Mouse (Mus musculus) CH12.LX (cell line): Measurements from ENCODE around the gene Slc38a2. TPM values are rescaled to one million over a fixed set of nuclear protein-coding genes. Genes with fewer than 3 reads are reported as not detected.

Experiments used
- DNase-seq: peaks from one replicate; pipeline ENCODE4 v3.0.0-alpha.2; 2013; ENCODE audit errors: extremely low read depth
- H3K27ac ChIP-seq: 2 replicates; pipeline ENCODE4 v1.5.1; 2012; ENCODE audit warnings: low read depth, mild to moderate bottlenecking, control low read depth, moderate library complexity; ENCODE audit not compliant: insufficient read depth
- H3K27me3 ChIP-seq: replicated peaks from 2 replicates; pipeline ENCODE3; 2012; ENCODE audit warnings: inconsistent platforms
- H3K36me3 ChIP-seq, 2 experiments: replicated peaks in 1 of 2; 2 replicates each; pipeline versions ENCODE3 to v1.6.1; 2012; ENCODE audit warnings: inconsistent platforms in 1 of 2, low read length in 1 of 2, mild to moderate bottlenecking in 1 of 2, mixed read lengths in 1 of 2, moderate library complexity in 1 of 2; ENCODE audit not compliant: control insufficient read depth in 1 of 2, insufficient read depth in 1 of 2
- H3K4me1 ChIP-seq, 2 experiments: 2 replicates each; pipeline ENCODE4 v1.6.1; 2012; ENCODE audit warnings: inconsistent platforms in 1 of 2, moderate library complexity in 1 of 2; ENCODE audit not compliant: insufficient read depth in 2 of 2, control insufficient read depth in 1 of 2
- H3K4me2 ChIP-seq: 2 replicates; pipeline ENCODE4 v1.6.1; 2012; ENCODE audit warnings: low read depth, mild to moderate bottlenecking, control low read depth; ENCODE audit not compliant: poor library complexity, insufficient read depth, severe bottlenecking
- H3K4me3 ChIP-seq, 3 experiments: fragments of 150-350 bp in 1 of 3; sonication (generic) in 1 of 3; replicated peaks in 1 of 3; 2 replicates each; pipeline versions ENCODE3 to v1.5.1; 2011 to 2012; ENCODE audit warnings: low read depth in 2 of 3, low read length in 2 of 3, mild to moderate bottlenecking in 2 of 3, moderate library complexity in 2 of 3, control low read depth in 1 of 3, improper control_type of control experiment in 1 of 3, inconsistent platforms in 1 of 3, mixed read lengths in 1 of 3; ENCODE audit not compliant: poor library complexity in 1 of 3
- H3K79me2 ChIP-seq: replicated peaks from 2 replicates; pipeline ENCODE4 v1.6.1; 2012; ENCODE audit warnings: mild to moderate bottlenecking, moderate library complexity; ENCODE audit not compliant: control insufficient read depth, poor library complexity, insufficient read depth, severe bottlenecking; ENCODE audit errors: extremely low read depth
- H3K9ac ChIP-seq: 2 replicates; pipeline ENCODE4 v1.6.1; 2012; ENCODE audit warnings: low read depth, mild to moderate bottlenecking, control low read depth, moderate library complexity; ENCODE audit not compliant: insufficient read depth
- H3K9me3 ChIP-seq: replicated peaks from 2 replicates; pipeline ENCODE3; 2012; ENCODE audit warnings: low read length, inconsistent platforms, mixed read lengths
- BHLHE40 ChIP-seq: IDR thresholded peaks from 2 replicates; pipeline ENCODE4 v1.6.1; 2011; ENCODE audit warnings: mild to moderate bottlenecking, low read depth, low read length, improper control_type of control experiment
- CHD1 ChIP-seq: IDR thresholded peaks from 2 replicates; pipeline ENCODE4 v1.6.1; 2012; ENCODE audit warnings: low read depth, low read length, improper control_type of control experiment, inconsistent platforms
- CHD2 ChIP-seq: IDR thresholded peaks from 2 replicates; pipeline ENCODE4 v1.6.1; 2011; ENCODE audit warnings: low read length, improper control_type of control experiment
- HCFC1 ChIP-seq: IDR thresholded peaks from 2 replicates; pipeline ENCODE4 v1.6.1; 2012; ENCODE audit warnings: low read depth, mild to moderate bottlenecking, inconsistent platforms, low read length, improper control_type of control experiment
- JUND ChIP-seq: conservative IDR thresholded peaks from 2 replicates; pipeline ENCODE4 v1.6.1; 2011; ENCODE audit warnings: low read depth, low read length, improper control_type of control experiment
- MAFK ChIP-seq: IDR thresholded peaks from 2 replicates; pipeline ENCODE4 v1.6.1; 2011; ENCODE audit warnings: low read length, improper control_type of control experiment; ENCODE audit not compliant: insufficient replicate concordance
- MAZ ChIP-seq: IDR thresholded peaks from 2 replicates; pipeline ENCODE4 v1.6.1; 2012; ENCODE audit warnings: low read depth, mild to moderate bottlenecking, inconsistent platforms, low read length, improper control_type of control experiment, moderate library complexity
- MXI1 ChIP-seq: IDR thresholded peaks from 2 replicates; pipeline ENCODE4 v1.6.1; 2011; ENCODE audit warnings: mild to moderate bottlenecking, low read depth, low read length, improper control_type of control experiment
- MYC ChIP-seq: IDR thresholded peaks from 2 replicates; pipeline ENCODE4 v1.6.1; 2011; ENCODE audit warnings: low read depth, mild to moderate bottlenecking, improper control_type of control experiment, low read length
- RAD21 ChIP-seq: IDR thresholded peaks from 2 replicates; pipeline ENCODE4 v1.6.1; 2011; ENCODE audit warnings: low read depth, mild to moderate bottlenecking, low read length, improper control_type of control experiment, moderate library complexity
- SMC3 ChIP-seq: IDR thresholded peaks from 2 replicates; pipeline ENCODE4 v1.6.1; 2011; ENCODE audit warnings: low read depth, low read length, improper control_type of control experiment
- TCF12 ChIP-seq: IDR thresholded peaks from 2 replicates; pipeline ENCODE4 v1.6.1; 2014; ENCODE audit warnings: low read depth, mild to moderate bottlenecking, inconsistent platforms, low read length, improper control_type of control experiment
- USF1 ChIP-seq: IDR thresholded peaks from 2 replicates; pipeline ENCODE4 v1.6.1; 2014; ENCODE audit warnings: low read depth, mild to moderate bottlenecking, inconsistent platforms, low read length, improper control_type of control experiment
- ZMIZ1 ChIP-seq: IDR thresholded peaks from 2 replicates; pipeline ENCODE4 v1.6.1; 2012; ENCODE audit warnings: low read depth, mild to moderate bottlenecking, inconsistent platforms, low read length, improper control_type of control experiment
- ZNF384 ChIP-seq: IDR thresholded peaks from 2 replicates; pipeline ENCODE4 v1.6.1; 2012; ENCODE audit warnings: low read depth, low read length, improper control_type of control experiment, inconsistent platforms
- dilution Hi-C: fragments of 300-500 bp; cut with MboI; formaldehyde crosslinking; loops from 2 replicates; pipeline ENCODE4 v1.14.3; 2020; ENCODE audit warnings: low sequenced_read_pairs; ENCODE audit not compliant: extremely low pct_unique_long_range_greater_than_20kb, extremely low pct_ligation_motif_present
- in situ Hi-C: fragments of 300-500 bp; cut with MboI; formaldehyde crosslinking; loops from 3 replicates; pipeline ENCODE4 v1.14.3; 2019; ENCODE audit warnings: low sequenced_read_pairs, low pct_ligation_motif_present, low pct_unique_long_range_greater_than_20kb, mixed read lengths
- polyA plus RNA-seq: library from polyadenylated mRNA; unstranded; fragments of >175 nt; gene quantifications from 2 replicates; pipeline ENCODE4 v1.2.1, GENCODE M21; 2012; ENCODE audit warnings: low read depth; ENCODE audit not compliant: insufficient read length
- total RNA-seq, 2 experiments: library from RNA; depleted of rRNA; stranded (reverse); fragments of 300-350 nt in 1 of 2; fragments of >200 nt in 1 of 2; gene quantifications; 2 replicates each; pipeline ENCODE4 v1.2.3; 2012 to 2014

Slc38a2 gene
- total and polyA plus RNA-seq, 3 experiments = 41.4 to 70.5 (median 59.3) TPM

- H3K4me1 ChIP-seq = peaks cover 4 to 24% of the 10 kb centered on the region in 2 experiments
- H3K4me3 ChIP-seq = no peak overlapping the region
- no peak overlapping the region for H3K9ac ChIP-seq
- no peaks in the 10 kb centered on the region for H3K36me3 ChIP-seq
- no peak for DNase-seq
- dilution Hi-C loops = no loop called here
- peaks cover 2% of the 10 kb centered on the region for H3K27me3 ChIP-seq
- no peak overlapping the region for H3K27ac ChIP-seq
- TF ChIP-seq CHD2 = no peak
- no peak for TF ChIP-seq TCF12
- TF ChIP-seq MAFK = no peak
- no peak for TF ChIP-seq MXI1
- no peak for TF ChIP-seq RAD21
- no peak for TF ChIP-seq MAZ
- TF ChIP-seq ZNF384 = peak; percentile 27; the same call in 1 of the 2 replicates
- no peak for TF ChIP-seq USF1
- 0 out of 2 replicates have a peak, but pooled peaks have one; percentile 12 for TF ChIP-seq HCFC1
- H3K4me2 ChIP-seq = no peak overlapping the region
- in situ Hi-C loops = no loop called here
- no peaks in the 10 kb centered on the region for H3K9me3 ChIP-seq
- H3K79me2 ChIP-seq = no peaks in the 10 kb centered on the region
These were observed 8.9 kb upstream of the Slc38a2 start for GRCm38 (mm10) chr15:96708428-96708827.

DNA sequence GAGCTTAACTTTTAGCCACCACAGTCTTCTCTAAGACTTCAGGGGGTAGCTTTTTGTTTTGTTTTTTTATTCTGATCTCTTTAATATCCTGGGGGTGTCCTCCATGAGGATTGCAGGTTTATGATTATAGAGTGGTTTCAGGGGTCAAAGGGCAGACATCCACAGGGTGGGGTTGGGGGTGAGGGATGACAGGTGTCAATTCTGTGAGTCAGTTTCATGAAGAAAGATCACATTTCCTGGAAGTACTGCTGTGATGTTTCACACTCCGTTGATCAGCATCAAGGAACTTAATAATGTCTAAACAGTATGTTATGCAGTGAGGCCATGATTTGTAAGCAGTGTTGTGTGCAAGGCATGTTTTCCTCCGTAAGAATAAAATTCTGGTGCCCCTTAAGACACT, 8.4 kb upstream of the Slc38a2 start:
- in situ Hi-C loops = no loop called here
- no peak for DNase-seq
- no peaks in the 10 kb centered on the region for H3K36me3 ChIP-seq
- H3K9ac ChIP-seq = no peak overlapping the region
- TF ChIP-seq SMC3 (no peak), MXI1 (no peak), ZMIZ1 (no peak), BHLHE40 (no peak)
- no peaks in the 10 kb centered on the region for H3K9me3 ChIP-seq
- H3K4me1 ChIP-seq = peaks cover 4 to 24% of the 10 kb centered on the region in 2 experiments
- no peak overlapping the region for H3K27ac ChIP-seq
- peaks cover 2% of the 10 kb centered on the region for H3K27me3 ChIP-seq
- no peaks in the 10 kb centered on the region for H3K79me2 ChIP-seq
- no peak overlapping the region for H3K4me3 ChIP-seq
- no peak overlapping the region for H3K4me2 ChIP-seq
- dilution Hi-C loops = no loop called here

DNA sequence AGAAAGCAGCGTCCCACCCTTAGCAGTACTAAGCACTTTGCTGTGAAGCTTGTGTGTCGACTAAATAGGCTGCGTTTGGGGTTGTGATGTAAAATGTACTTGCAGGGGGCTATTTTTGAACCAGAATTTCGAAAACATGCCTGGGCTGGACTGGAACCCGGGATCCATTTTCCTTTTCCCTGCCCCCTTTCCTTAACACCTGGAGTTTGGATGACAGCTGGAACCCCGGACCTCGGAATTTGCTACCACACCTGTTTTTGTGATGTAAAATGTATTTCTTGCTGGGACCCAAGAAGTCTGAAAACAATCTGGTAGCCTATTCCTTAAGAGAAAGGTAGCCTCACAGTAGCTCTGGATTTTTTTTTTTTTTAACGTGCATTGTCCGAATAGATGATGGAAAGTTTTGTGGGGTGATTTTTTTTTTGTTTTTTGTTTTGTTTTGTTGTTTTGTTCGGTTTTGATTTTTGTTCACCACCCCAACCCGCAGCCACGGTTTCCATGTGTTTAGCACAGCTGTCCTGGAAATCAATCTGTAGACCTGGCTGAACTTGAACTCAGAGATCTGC, 3.0 kb upstream of the Slc38a2 start:
- dilution Hi-C loops = no loop called here
- TF ChIP-seq CHD1 = no peak
- TF ChIP-seq JUND = no peak
- TF ChIP-seq CHD2 = no peak
- TF ChIP-seq SMC3 = no peak
- TF ChIP-seq MXI1 = no peak
- TF ChIP-seq HCFC1 = no peak
- no peak for TF ChIP-seq MYC
- TF ChIP-seq, all 38 proteins: peak for 0
- DNase-seq = no peak
- Histone ChIP-seq H3K79me2 (peaks cover 10% of the 10 kb centered on the region), H3K4me1 (peaks cover 0 to 4% of the 10 kb centered on the region in 2 experiments; a peak in 1 of 4 replicates), H3K9ac (no peak overlapping the region), H3K4me2 (no peak overlapping the region), H3K9me3 (no peaks in the 10 kb centered on the region), H3K36me3 (peaks cover 6 to 11% of the 10 kb centered on the region in 2 experiments), H3K4me3 (no peak overlapping the region), H3K27me3 (peaks cover 9% of the 10 kb centered on the region), H3K27ac (no peak overlapping the region)
- in situ Hi-C loops = no loop called here
